Mouse (Mus musculus) spleen, adult 2 months (tissue): ENCODE data around the gene Tnnt1. TPM values are rescaled to one million over a fixed set of nuclear protein-coding genes. Genes with fewer than 3 reads are reported as not detected.
"Not testable (repeated sequence)": the region's sequence is repeated elsewhere in the genome, so short reads cannot be mapped to it uniquely, and the experiment has no call there.

Source experiments
- DNase-seq, 2 experiments: peaks; one replicate each; pipeline versions ENCODE4 v3.0.0 to v3.0.0-alpha.2; 2012 to 2021; ENCODE audit warnings: low spot score in 2 of 2, low read depth in 1 of 2
- H3K27ac ChIP-seq: fragments of 200-500 bp; 2 replicates; pipeline ENCODE4 v1.5.1; 2012; ENCODE audit warnings: low read length, inconsistent platforms; ENCODE audit not compliant: insufficient read depth
- H3K27me3 ChIP-seq: fragments of 200-500 bp; 2 replicates; pipeline ENCODE4 v1.6.1; 2012; ENCODE audit warnings: mild to moderate bottlenecking, moderate library complexity, low read length, inconsistent platforms; ENCODE audit not compliant: control insufficient read depth, insufficient read depth
- H3K36me3 ChIP-seq: fragments of 200-500 bp; 2 replicates; pipeline ENCODE4 v1.6.1; 2012; ENCODE audit warnings: mild to moderate bottlenecking, low read length, inconsistent platforms; ENCODE audit not compliant: control insufficient read depth, insufficient read depth
- H3K4me1 ChIP-seq: fragments of 200-500 bp; 2 replicates; pipeline ENCODE4 v1.6.1; 2011; ENCODE audit warnings: inconsistent platforms; ENCODE audit not compliant: control insufficient read depth, insufficient read depth, insufficient read length
- H3K4me3 ChIP-seq: fragments of 200-500 bp; 2 replicates; pipeline ENCODE4 v1.5.1; 2011; ENCODE audit warnings: mild to moderate bottlenecking, inconsistent platforms; ENCODE audit not compliant: insufficient read depth, insufficient read length; ENCODE audit errors: extremely low read depth
- CTCF ChIP-seq: fragments of 200-500 bp; IDR thresholded peaks from 2 replicates; pipeline ENCODE4 v1.5.1; 2011; ENCODE audit warnings: mild to moderate bottlenecking, inconsistent platforms; ENCODE audit not compliant: insufficient read depth, insufficient read length, insufficient replicate concordance; ENCODE audit errors: extremely low read depth
- POLR2A ChIP-seq: fragments of 200-500 bp; IDR thresholded peaks from 2 replicates; pipeline ENCODE4 v1.6.1; 2011; ENCODE audit warnings: low read depth, low read length, inconsistent platforms
- WGBS: fragments of 180-500 bp; shearing (Covaris S2); methylation state at CpG from one replicate; pipeline ENCODE4 v1.1.7; 2018; 5-methylcytosine and 5-hydroxymethylcytosine counted together
- polyA plus RNA-seq: library from polyadenylated mRNA; depleted of rRNA; stranded (reverse); fragments of >200 nt; gene quantifications from 2 replicates; pipeline ENCODE4 v1.2.3, GENCODE M21; 2012

The Tnnt1 gene
- polyA plus RNA-seq, 1 experiment: 0.53 TPM

DNA sequence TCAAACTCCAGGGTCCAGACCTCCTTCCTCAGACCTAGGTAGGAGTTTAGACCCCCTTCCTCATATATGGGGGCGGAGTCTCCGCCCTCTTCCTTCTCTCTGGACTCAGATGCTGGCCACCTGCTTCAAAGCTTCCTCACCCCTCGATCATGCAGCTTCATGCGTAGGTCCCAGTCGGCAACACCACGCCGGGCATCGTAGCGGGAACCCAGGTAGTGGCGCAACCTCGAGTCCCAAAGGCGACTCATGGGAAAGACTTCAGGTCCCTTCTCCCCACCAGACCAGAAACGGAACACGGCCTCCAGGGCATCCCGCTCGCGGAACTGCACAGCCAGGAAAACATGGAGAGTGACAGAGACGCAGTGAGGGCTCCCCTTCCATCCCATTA, 11.1 kb upstream of the Tnnt1 start:
- peaks cover 2% of the 10 kb centered on the region for H3K27me3 ChIP-seq
- 76% methylated on average over 18 of the region's 18 CpGs for WGBS
- H3K27ac ChIP-seq: no peak overlapping the region
- peak overlapping the region; percentile 11; the same call in 1 of the 2 replicates for H3K4me3 ChIP-seq
- TF ChIP-seq CTCF: no peak
- no peak for TF ChIP-seq POLR2A
- DNase-seq: no peak
- no peaks in the 10 kb centered on the region for H3K4me1 ChIP-seq
- no peaks in the 10 kb centered on the region for H3K36me3 ChIP-seq

DNA sequence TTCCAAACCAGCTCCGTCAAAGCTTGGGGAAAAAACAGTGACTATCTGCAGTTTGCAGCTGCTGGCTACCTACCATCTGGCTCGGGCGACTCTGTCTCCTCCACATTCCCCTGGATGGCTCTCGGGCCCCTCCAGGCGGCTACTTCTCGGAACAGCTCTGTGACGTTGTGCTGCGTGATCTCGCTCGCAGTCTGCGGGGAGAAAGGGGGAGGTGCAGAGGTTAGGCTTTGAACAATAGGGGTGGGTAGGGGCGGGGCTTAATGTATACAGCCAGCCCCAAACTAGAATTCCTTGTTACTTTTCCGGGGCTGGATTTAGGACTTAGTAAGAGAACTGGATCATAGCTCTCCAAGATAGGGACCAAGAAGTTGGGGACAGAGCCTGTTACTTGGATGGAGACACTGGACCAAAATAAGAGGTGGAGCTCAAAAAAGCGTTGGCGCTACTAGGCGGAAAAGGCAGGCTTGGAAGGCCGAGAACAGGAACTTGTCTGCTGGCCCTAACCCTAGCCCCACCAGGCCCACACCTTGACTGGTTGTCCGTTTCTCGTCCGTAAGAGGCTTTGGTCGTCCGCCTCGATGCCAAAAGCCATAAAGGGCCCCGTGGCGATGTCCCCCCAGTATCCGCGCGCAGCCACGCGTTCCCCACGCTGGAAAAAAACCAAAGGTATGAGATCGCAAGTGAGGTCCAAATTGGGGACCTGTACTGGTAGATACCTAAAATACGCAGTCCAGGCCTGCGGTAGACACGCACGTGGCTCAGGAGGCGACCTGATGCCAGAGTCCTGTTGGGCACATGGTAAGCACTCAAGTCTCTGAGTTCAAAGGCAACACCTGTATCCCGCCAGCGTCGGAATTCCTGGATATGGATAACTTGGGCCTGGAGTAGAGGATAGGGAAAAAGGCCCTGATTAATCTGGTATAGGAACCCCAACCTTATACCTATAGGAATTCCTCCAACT, 10.4 kb upstream of the Tnnt1 start:
- DNase-seq: peak; percentile 63 to 79
- no peaks in the 10 kb centered on the region for H3K27me3 ChIP-seq
- 29% methylated on average over 40 of the region's 40 CpGs for WGBS
- H3K36me3 ChIP-seq: no peaks in the 10 kb centered on the region
- no peaks in the 10 kb centered on the region for H3K4me1 ChIP-seq
- peak overlapping the region; percentile 39 for H3K27ac ChIP-seq
- TF ChIP-seq CTCF: peak; percentile 65
- no peak for TF ChIP-seq POLR2A
- peak overlapping the region; percentile 51 for H3K4me3 ChIP-seq

DNA sequence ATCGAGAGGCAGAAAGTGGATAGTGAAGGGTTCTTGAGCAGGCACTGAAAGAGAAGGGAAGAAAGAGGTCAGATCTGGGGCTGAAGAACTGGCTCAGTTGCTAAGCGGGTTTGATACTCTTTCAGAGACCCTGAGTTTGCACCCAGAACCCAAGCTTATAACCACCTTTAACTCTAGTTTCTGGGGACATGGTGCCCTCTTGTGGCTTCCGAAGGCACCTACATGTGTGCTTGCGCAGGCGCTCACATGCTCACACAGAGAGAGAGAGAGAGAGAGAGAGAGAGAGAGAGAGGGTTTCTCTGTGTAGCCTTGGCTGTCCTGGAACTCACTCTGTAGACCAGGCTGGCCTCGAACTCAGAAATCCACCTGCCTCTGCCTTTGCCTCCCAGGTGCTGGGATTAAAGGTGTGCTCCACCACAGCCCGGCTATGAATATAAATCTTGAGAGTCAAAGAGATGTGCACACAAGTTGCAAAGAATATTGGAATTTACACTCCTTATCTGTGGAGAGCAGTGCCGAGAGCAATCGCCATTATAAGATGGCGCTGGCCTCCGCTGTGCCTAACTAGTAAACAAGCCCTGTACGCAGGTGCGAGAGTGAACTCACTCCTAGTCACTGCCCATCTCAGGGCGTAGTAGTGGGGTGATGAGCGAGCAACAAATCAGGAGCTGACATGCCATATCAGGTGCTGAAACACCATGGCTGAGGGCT, 8.2 kb upstream of the Tnnt1 start, which contains the start of gene Tnni3:
Gene Tnni3, minus strand, starts transcription at position 18 of the 711 bp plus-strand sequence.
- not testable (repeated sequence) for H3K4me1 ChIP-seq, H3K36me3 ChIP-seq, H3K27ac ChIP-seq, H3K4me3 ChIP-seq, H3K27me3 ChIP-seq
- WGBS: 64% methylated on average over 15 of the region's 15 CpGs
- peak; percentile 66; the same call in 1 of the 2 replicates for TF ChIP-seq CTCF
- DNase-seq: peak; percentile 26 to 49

DNA sequence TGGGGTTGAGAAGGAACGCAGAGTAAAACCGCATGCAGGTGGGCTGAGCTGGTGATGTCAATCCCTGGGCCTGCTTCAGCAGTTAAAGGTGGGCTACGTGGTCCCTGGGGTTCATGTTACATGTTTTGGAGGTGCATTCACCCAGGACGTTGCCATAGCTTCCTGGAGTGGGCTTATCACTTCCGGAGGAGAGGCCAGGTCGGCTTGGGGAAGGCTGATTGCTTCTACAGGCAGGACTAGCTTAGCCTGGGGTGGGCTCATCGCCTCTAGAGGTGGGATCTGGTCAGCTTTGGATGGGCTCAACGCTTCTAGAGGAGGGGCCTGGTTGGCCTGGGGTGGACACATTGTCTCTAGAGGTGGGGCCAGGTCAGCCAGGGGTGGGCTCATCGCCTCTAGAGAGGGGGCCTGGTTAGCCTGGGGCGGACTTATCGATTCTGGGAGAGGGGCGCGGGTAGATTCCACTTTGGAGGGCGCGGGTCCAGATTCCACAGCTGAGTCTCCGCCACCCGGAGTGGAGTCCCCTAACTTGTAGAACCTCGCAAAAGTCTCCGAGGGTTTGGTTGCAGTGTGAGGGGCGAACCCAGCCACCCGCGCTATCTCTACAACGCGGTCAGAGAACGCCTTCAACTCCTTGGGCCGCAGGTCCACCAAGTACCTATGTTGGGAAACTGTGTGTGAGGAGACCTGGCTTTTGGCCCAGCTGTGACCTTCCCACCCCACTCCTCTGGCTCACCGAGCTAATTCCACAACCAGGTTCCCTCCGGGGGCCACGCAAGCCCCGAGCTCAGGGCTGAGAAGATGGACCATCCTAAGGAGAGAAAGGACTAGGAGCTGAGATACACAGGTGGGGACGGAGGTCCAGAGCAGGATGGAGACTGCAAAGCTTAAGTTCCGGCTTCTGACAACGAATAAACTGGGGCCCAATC, 7.3 kb upstream of the Tnnt1 start:
- Histone ChIP-seq H3K4me3 (no peak overlapping the region), H3K4me1 (no peaks in the 10 kb centered on the region), H3K27me3 (no peaks in the 10 kb centered on the region), H3K27ac (no peak overlapping the region), H3K36me3 (no peaks in the 10 kb centered on the region)
- no peak for TF ChIP-seq CTCF
- TF ChIP-seq POLR2A: no peak
- DNase-seq: no peak
- WGBS: 90% methylated on average over 33 of the region's 33 CpGs

DNA sequence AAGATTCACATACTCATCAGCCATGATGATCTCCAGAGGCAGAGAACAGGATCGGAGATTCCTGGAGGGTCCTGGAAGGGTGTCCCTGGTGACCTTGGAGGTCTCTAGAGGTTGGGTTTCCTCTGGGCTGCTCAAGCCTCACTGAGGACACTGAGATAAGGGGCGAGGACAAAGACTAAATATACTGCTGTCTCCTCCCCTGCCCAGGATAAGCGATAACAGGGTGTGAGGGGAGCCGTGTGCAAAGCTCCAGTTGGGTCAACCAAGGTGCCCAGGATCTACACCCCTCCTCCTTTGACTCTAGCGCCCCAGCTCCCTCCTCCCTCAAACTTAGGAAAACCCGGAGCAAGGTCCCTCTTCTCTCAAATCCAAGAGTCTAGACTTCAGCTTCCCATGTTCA, 6.1 kb upstream of the Tnnt1 start:
- Histone ChIP-seq H3K4me3 (no peak overlapping the region), H3K36me3 (no peaks in the 10 kb centered on the region), H3K27ac (no peak overlapping the region), H3K4me1 (peaks cover 2% of the 10 kb centered on the region; the same call in 1 of the 2 replicates), H3K27me3 (no peaks in the 10 kb centered on the region)
- no peak for DNase-seq
- WGBS: 76% methylated on average over 6 of the region's 6 CpGs
- TF ChIP-seq POLR2A (no peak), CTCF (no peak)
